Mouse (Mus musculus) MEL-GATA-1-ER (cell line): ENCODE measurements around the gene Tcp11l1.

ENCODE experiments used
- DNase-seq: peaks from one replicate; pipeline ENCODE4 v3.0.0-alpha.2; 2012; ENCODE audit warnings: low read depth; ENCODE audit errors: extremely low read depth

Tcp11l1 gene

GRCm38 (mm10) chr2:104712486-104712809 is 479 bp upstream of the Tcp11l1 start:
- no peak for DNase-seq

- DNase-seq = peak; percentile 69
Observed at GRCm38 (mm10) chr2:104710670-104711370, 1.1 kb downstream of the Tcp11l1 start.

GRCm38 (mm10) chr2:104709786-104710337 is 2.1 kb downstream of the Tcp11l1 start:
- DNase-seq = no peak

- no peak for DNase-seq
Observed at GRCm38 (mm10) chr2:104704355-104704754, 7.6 kb downstream of the Tcp11l1 start.

GRCm38 (mm10) chr2:104703158-104703557 is 8.8 kb downstream of the Tcp11l1 start:
- no peak for DNase-seq

GRCm38 (mm10) chr2:104699659-104700058 is 12.3 kb downstream of the Tcp11l1 start:
- no peak for DNase-seq

- no peak for DNase-seq
Observed at GRCm38 (mm10) chr2:104692551-104692950, 19.4 kb downstream of the Tcp11l1 start.

- DNase-seq = peak; percentile 58
Observed at GRCm38 (mm10) chr2:104690720-104691119, 21.2 kb downstream of the Tcp11l1 start.

- DNase-seq = no peak
Observed at GRCm38 (mm10) chr2:104688724-104689123, 23.2 kb downstream of the Tcp11l1 start.

GRCm38 (mm10) chr2:104688321-104688720 is 23.6 kb downstream of the Tcp11l1 start:
- no peak for DNase-seq

- peak; percentile 65 for DNase-seq
Observed at GRCm38 (mm10) chr2:104687261-104687660, 24.7 kb downstream of the Tcp11l1 start.

- DNase-seq = peak; percentile 38
Observed at GRCm38 (mm10) chr2:104685418-104685817, 26.6 kb downstream of the Tcp11l1 start.

- DNase-seq = no peak
Observed at GRCm38 (mm10) chr2:104684771-104685170, 27.2 kb downstream of the Tcp11l1 start.

GRCm38 (mm10) chr2:104677326-104677725 is 34.6 kb downstream of the Tcp11l1 start:
- no peak for DNase-seq

- no peak for DNase-seq
Observed at GRCm38 (mm10) chr2:104671724-104672123, 40.2 kb downstream of the Tcp11l1 start.

- no peak for DNase-seq
Observed at GRCm38 (mm10) chr2:104669122-104669804, 42.7 kb downstream of the Tcp11l1 start.

- no peak for DNase-seq
Observed at GRCm38 (mm10) chr2:104663372-104664100, 48.4 kb downstream of the Tcp11l1 start.

- no peak for DNase-seq
Observed at GRCm38 (mm10) chr2:104658659-104659058, 53.3 kb downstream of the Tcp11l1 start.

- DNase-seq = no peak
Observed at GRCm38 (mm10) chr2:104615985-104616711, 95.8 kb downstream of the Tcp11l1 start.

- DNase-seq = no peak
Observed at GRCm38 (mm10) chr2:104614786-104615185, 97.2 kb downstream of the Tcp11l1 start.
